Mouse (Mus musculus) midbrain, embryonic 12.5 days (tissue): ENCODE measurements around the gene Rtbdn. TPM values are rescaled to one million over a fixed set of nuclear protein-coding genes. Genes with fewer than 3 reads are reported as not detected.

Source experiments
- ATAC-seq: fragments of 200-750 bp; cut with Nextera tagmentation; 2 replicates; pipeline ENCODE4 v1.8.0; 2017; ENCODE audit warnings: low read depth, moderate TSS enrichment, moderate library complexity; ENCODE audit not compliant: low FRiP score
- H3K27ac ChIP-seq: fragments of 300-500 bp; sonication (generic); replicated peaks from 2 replicates; pipeline ENCODE4 v1.5.1; 2016; ENCODE audit warnings: mild to moderate bottlenecking
- H3K27me3 ChIP-seq: fragments of 300-500 bp; sonication (generic); 2 replicates; pipeline ENCODE4 v1.6.1; 2016; ENCODE audit warnings: mild to moderate bottlenecking
- H3K36me3 ChIP-seq: fragments of 300-500 bp; sonication (generic); 2 replicates; pipeline ENCODE4 v1.6.1; 2016
- H3K4me1 ChIP-seq: fragments of 300-500 bp; sonication (generic); 2 replicates; pipeline ENCODE4 v1.6.1; 2016
- H3K4me2 ChIP-seq: fragments of 300-500 bp; sonication (generic); replicated peaks from 2 replicates; pipeline ENCODE4 v1.6.1; 2016; ENCODE audit warnings: mild to moderate bottlenecking, moderate library complexity
- H3K4me3 ChIP-seq: fragments of 300-500 bp; sonication (generic); 2 replicates; pipeline ENCODE4 v1.5.1; 2016; ENCODE audit warnings: mild to moderate bottlenecking
- H3K9ac ChIP-seq: fragments of 300-500 bp; sonication (generic); replicated peaks from 2 replicates; pipeline ENCODE4 v1.6.1; 2016; ENCODE audit warnings: mild to moderate bottlenecking, moderate library complexity
- H3K9me3 ChIP-seq: fragments of 300-500 bp; sonication (generic); 2 replicates; pipeline ENCODE4 v1.6.1; 2016; ENCODE audit warnings: mild to moderate bottlenecking
- WGBS: fragments of 180-500 bp; shearing (Covaris S2); methylation state at CpG from one replicate; pipeline ENCODE4 v1.1.7; 2016; 5-methylcytosine and 5-hydroxymethylcytosine counted together
- polyA plus RNA-seq: library from polyadenylated mRNA; unstranded; fragments of >200 nt; fragmentation: Nextera tagmentation; extraction: Ambion mirVana; gene quantifications from 2 replicates; pipeline ENCODE4 v1.2.1, GENCODE M21; 2016

Rtbdn gene
- polyA plus RNA-seq, 1 experiment from 2014 or later: 1.3 TPM

- 0 out of 2 replicates have a peak overlapping the region, but pooled peaks have one; percentile 25 for H3K27ac ChIP-seq
- H3K27me3 ChIP-seq: peaks cover 52% of the 10 kb centered on the region
- H3K4me3 ChIP-seq: peak overlapping the region; percentile 51
- WGBS: 4% methylated on average over 25 of the region's 25 CpGs
- peaks cover 58% of the 10 kb centered on the region for H3K4me1 ChIP-seq
- ATAC-seq: no peak
- no peaks in the 10 kb centered on the region for H3K9me3 ChIP-seq
- H3K9ac ChIP-seq: peak overlapping the region; percentile 53
- peaks cover 33% of the 10 kb centered on the region for H3K36me3 ChIP-seq
- peak overlapping the region; percentile 98 for H3K4me2 ChIP-seq
Observed at GRCm38 (mm10) chr8:84976763-84977434, 30.1 kb downstream of the Rtbdn start.

GRCm38 (mm10) chr8:84977435-84978247, 30.9 kb downstream of the Rtbdn start:
- ATAC-seq: no peak
- Histone ChIP-seq H3K9me3 (no peaks in the 10 kb centered on the region), H3K4me1 (peaks cover 58% of the 10 kb centered on the region), H3K9ac (peak overlapping the region; percentile 53), H3K36me3 (peaks cover 26% of the 10 kb centered on the region), H3K4me3 (peak overlapping the region; percentile 51), H3K4me2 (peak overlapping the region; percentile 98), H3K27ac (no peak overlapping the region), H3K27me3 (peaks cover 60% of the 10 kb centered on the region)
- WGBS: 1% methylated on average over 70 of the region's 70 CpGs

- peaks cover 66% of the 10 kb centered on the region for H3K27me3 ChIP-seq
- peaks cover 58% of the 10 kb centered on the region for H3K4me1 ChIP-seq
- H3K27ac ChIP-seq: 0 out of 2 replicates have a peak within 1 kb of the TSS, but pooled peaks have one; percentile 20
- H3K9ac ChIP-seq: peak within 1 kb of the TSS; percentile 53
- peak; percentile 32; the same call in 1 of the 2 replicates for ATAC-seq
- H3K36me3 ChIP-seq: peaks cover 18% of the 10 kb centered on the region
- H3K4me3 ChIP-seq: peak within 1 kb of the TSS; percentile 51
- peak within 1 kb of the TSS; percentile 98 for H3K4me2 ChIP-seq
- H3K9me3 ChIP-seq: no peaks in the 10 kb centered on the region
- WGBS: under 1% methylated on average over 63 of the region's 63 CpGs
Observed at GRCm38 (mm10) chr8:84978248-84978940, 31.6 kb downstream of the Rtbdn start, which contains the start of gene Junb. Gene Junb, minus strand, starts transcription at chr8:84978718.

GRCm38 (mm10) chr8:84979599-84980421, 33.0 kb downstream of the Rtbdn start:
- Histone ChIP-seq H3K27ac (no peak overlapping the region), H3K4me3 (peak overlapping the region; percentile 33), H3K4me2 (peak overlapping the region; percentile 98), H3K4me1 (peaks cover 62% of the 10 kb centered on the region), H3K27me3 (peaks cover 80% of the 10 kb centered on the region), H3K9me3 (no peaks in the 10 kb centered on the region), H3K36me3 (0 out of 2 replicates have a peak, but pooled peaks cover 4% of the 10 kb centered on the region), H3K9ac (peak overlapping the region; percentile 20; the same call in 1 of the 2 replicates)
- WGBS: 4% methylated on average over 40 of the region's 42 CpGs
- peak; percentile 7; the same call in 1 of the 2 replicates for ATAC-seq

GRCm38 (mm10) chr8:84980622-84981358, 34.0 kb downstream of the Rtbdn start:
- H3K4me1 ChIP-seq: peaks cover 65% of the 10 kb centered on the region
- H3K36me3 ChIP-seq: no peaks in the 10 kb centered on the region
- no peak overlapping the region for H3K9ac ChIP-seq
- WGBS: 42% methylated on average over 11 of the region's 11 CpGs
- peaks cover 89% of the 10 kb centered on the region for H3K27me3 ChIP-seq
- H3K4me3 ChIP-seq: no peak overlapping the region
- H3K27ac ChIP-seq: no peak overlapping the region
- H3K9me3 ChIP-seq: no peaks in the 10 kb centered on the region
- no peak for ATAC-seq
- 0 out of 2 replicates have a peak overlapping the region, but pooled peaks have one; percentile 12 for H3K4me2 ChIP-seq

- Histone ChIP-seq H3K4me1 (peaks cover 64% of the 10 kb centered on the region), H3K4me3 (no peak overlapping the region), H3K27me3 (peaks cover 97% of the 10 kb centered on the region), H3K4me2 (no peak overlapping the region), H3K9me3 (no peaks in the 10 kb centered on the region), H3K9ac (no peak overlapping the region), H3K36me3 (no peaks in the 10 kb centered on the region), H3K27ac (no peak overlapping the region)
- ATAC-seq: no peak
- 82% methylated on average over 15 of the region's 15 CpGs for WGBS
Observed at GRCm38 (mm10) chr8:84981644-84982498, 35.1 kb downstream of the Rtbdn start.

GRCm38 (mm10) chr8:84982499-84983011, 35.8 kb downstream of the Rtbdn start:
- Histone ChIP-seq H3K9me3 (no peaks in the 10 kb centered on the region), H3K4me2 (no peak overlapping the region), H3K27ac (no peak overlapping the region), H3K9ac (no peak overlapping the region), H3K36me3 (no peaks in the 10 kb centered on the region), H3K4me3 (no peak overlapping the region), H3K27me3 (peaks cover 97% of the 10 kb centered on the region), H3K4me1 (peaks cover 57% of the 10 kb centered on the region)
- no peak for ATAC-seq
- 69% methylated on average over 3 of the region's 3 CpGs for WGBS

- Histone ChIP-seq H3K4me2 (peak overlapping the region; percentile 93), H3K27me3 (peaks cover 97% of the 10 kb centered on the region), H3K36me3 (no peaks in the 10 kb centered on the region), H3K9me3 (no peaks in the 10 kb centered on the region), H3K9ac (peak overlapping the region; percentile 51; the same call in 1 of the 2 replicates), H3K4me3 (no peak overlapping the region), H3K4me1 (peaks cover 43% of the 10 kb centered on the region), H3K27ac (no peak overlapping the region)
- 13% methylated on average over 16 of the region's 16 CpGs for WGBS
- no peak for ATAC-seq
Observed at GRCm38 (mm10) chr8:84984294-84985048, 37.7 kb downstream of the Rtbdn start.

- no peaks in the 10 kb centered on the region for H3K9me3 ChIP-seq
- under 1% methylated on average over 23 of the region's 23 CpGs for WGBS
- H3K36me3 ChIP-seq: no peaks in the 10 kb centered on the region
- peak overlapping the region; percentile 51 for H3K4me3 ChIP-seq
- H3K4me1 ChIP-seq: peaks cover 41% of the 10 kb centered on the region
- H3K27me3 ChIP-seq: peaks cover 90% of the 10 kb centered on the region
- no peak for ATAC-seq
- peak overlapping the region; percentile 51 for H3K9ac ChIP-seq
- H3K27ac ChIP-seq: no peak overlapping the region
- H3K4me2 ChIP-seq: peak overlapping the region; percentile 93
Observed at GRCm38 (mm10) chr8:84985049-84985683, 38.4 kb downstream of the Rtbdn start.
